Mouse (Mus musculus) right cerebral cortex, postnatal 4 days (tissue): Measurements from ENCODE around the gene Tmprss11e.
A peak's percentile ranks its signal among the peaks of the same experiment; 100 is the strongest.

ENCODE experiments used
- DNase-seq: peaks from one replicate; pipeline ENCODE4 v3.0.0-alpha.2; 2022

The Tmprss11e gene

GRCm38 (mm10) chr5:86745715-86746114, at the start of gene Tmprss11e:
Gene Tmprss11e (minus strand): TSS chr5:86745815.
- DNase-seq = no peak

GRCm38 (mm10) chr5:86792807-86793206, 47.2 kb upstream of the Tmprss11e start:
- DNase-seq = no peak

DNA sequence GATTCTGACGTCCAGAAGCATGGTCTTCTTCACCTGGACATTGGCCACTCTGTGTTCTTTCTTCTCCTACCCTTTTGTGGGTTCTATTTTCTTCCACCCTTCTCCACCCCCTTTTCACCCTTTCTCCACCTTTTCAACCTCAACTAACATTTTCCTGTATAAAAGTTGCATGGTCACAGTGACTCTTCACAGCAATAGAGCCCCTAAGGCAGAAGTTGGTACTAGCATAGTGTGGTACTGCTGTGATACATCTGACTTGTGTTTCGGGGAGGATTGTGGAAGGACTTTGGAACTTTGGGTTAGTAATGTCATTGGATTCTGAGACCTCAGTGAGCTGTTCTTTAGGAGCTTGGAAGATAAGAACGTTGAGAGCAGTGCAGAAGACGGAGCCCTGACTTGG, 46.6 kb upstream of the Tmprss11e start:
- DNase-seq = no peak

DNA sequence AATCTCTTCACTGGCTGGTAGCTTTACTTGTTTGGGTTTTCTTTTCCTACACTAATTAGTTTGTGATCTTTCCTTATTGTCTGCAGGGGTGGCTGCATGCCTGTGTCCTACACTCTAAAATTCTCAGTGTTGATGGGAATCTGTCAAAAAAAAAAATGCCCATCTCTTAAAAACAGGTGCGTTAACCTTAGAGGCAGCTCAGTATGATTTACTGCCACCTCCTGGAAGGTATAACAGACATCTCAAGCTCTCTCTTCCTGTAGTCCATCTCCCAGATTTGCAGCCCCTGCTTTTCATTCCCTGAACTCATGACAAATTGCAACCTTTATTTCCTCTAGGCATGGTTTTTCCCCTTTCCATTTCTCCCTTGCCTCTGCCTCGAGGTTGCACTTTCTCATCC, 44.3 kb upstream of the Tmprss11e start:
- DNase-seq = no peak

DNA sequence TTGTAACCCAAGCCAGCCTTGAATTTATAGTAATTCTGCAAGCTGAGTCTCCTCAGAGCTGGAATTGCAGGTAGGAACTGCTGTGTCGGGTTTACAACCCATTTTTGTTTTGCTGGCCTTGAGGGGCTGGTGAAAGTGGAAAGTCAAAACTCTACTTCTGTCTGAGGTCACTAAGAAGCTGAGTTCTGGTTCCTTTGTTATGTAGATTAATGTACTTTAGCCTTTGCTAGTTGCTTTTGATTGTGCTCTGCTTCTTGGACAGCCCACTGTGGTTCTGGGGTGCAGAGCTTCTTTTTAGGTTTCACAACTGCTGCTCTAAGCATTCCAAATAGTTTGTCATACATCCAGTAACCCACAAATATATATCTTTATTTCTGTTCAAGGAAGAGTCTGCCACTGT, 41.2 kb upstream of the Tmprss11e start:
- no peak for DNase-seq

DNA sequence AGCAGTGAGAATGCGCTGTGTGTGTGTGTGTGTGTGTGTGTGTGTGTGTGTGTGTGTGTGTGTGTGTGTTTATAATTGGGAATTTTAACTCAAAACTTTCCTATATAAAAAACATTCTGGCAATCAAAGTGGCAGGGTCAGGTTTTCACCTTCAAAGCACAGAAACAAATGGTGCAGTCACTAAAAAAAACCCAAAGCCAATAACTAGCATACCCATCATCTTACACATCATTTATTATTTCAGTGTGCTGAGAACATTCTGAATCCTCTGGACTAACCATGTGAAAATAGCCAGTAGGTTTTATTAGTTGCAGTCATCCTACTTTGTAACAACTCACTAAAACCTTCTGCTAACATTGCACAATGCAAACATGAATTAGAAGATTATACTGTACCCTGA, 38.6 kb upstream of the Tmprss11e start:
- no peak for DNase-seq

GRCm38 (mm10) chr5:86783059-86783458, 37.4 kb upstream of the Tmprss11e start:
- DNase-seq = no peak

DNA sequence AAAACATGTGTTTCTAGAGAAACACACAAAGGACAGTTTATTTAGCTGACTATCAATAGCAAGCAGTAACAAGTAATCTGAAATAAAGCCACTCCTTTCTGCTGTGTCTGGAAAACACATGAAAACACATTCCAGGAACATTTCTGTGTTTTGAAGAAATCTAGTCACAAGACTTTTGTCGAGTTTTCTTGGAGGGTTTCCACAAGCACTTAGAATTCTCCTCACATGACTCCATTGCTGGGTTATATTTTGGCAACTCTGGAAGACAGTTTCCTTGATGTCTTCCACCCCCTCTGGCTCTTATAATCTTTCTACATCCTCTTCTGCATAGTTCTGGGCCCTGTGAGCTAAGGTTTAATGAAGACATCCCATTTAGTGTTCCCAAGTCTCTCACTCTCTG, 32.9 kb upstream of the Tmprss11e start:
- no peak for DNase-seq

DNA sequence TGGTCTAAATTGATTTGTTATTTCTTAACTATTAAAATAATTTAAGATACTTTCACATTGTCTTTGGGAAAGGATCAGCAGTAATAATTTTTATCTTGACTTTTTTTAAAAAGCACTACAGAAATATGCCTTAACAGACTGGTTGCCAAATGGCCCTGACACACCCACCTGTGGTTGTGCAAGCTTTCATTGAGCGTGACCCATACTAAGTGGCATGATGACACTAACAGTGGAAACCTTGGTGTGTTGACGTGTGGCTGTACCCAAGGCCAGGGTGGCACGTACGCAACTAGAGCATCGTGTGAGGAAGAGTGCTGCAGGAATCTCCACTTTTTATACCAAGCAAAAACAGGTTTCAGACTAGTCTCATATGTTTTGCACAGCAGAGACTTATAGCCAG, 31.3 kb upstream of the Tmprss11e start:
- DNase-seq = no peak

GRCm38 (mm10) chr5:86771010-86771409, 25.4 kb upstream of the Tmprss11e start:
- no peak for DNase-seq

DNA sequence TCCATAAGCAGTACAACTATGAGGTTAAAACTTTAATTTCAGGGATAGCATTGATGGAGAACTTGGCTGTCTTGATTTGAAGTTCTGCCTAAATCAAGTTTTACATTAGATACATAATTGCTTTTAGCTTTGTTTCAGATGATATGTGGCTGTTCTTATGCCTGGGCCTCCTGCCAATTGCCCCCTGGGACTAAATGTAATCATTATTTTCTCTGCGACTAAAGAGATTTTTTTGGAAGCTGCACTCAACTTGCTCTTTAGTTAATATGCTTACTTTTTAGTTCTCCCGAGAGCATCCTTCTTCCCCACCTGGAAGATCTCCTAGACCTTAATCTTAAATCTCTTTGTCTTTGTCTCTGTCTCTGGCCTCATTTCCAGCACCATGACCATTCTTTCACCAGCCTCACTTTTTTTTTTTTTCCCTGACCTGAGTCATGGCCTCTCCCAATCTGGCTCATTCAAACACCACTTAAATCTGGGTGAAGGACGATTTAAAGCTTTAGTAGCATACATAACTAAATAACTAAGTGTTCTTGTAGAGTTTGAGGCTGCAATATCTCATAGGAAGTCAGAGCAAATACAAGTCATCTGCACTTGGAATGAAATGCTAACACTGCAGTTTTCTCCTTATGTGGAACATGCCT, 23.5 kb upstream of the Tmprss11e start:
- no peak for DNase-seq

DNA sequence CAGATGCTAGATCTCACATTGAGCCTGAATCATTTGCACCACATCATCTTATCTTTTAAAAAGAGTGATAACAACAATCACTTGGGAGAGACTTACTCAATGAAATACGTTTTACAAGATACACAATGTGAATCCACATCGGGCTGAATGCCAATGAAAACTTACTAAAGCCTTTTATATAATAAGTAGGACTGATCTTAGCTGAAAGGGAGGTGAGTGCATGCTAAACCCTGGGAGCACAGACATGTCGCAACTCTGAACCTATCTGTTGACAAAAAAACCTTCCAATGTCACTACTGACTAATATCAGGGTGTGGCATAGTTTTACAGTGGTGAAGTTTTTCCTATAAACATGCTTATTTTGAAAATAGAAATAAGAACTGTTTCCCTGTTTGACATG, 2.8 kb downstream of the Tmprss11e start:
- no peak for DNase-seq

GRCm38 (mm10) chr5:86741146-86741545, 4.5 kb downstream of the Tmprss11e start:
- no peak for DNase-seq

DNA sequence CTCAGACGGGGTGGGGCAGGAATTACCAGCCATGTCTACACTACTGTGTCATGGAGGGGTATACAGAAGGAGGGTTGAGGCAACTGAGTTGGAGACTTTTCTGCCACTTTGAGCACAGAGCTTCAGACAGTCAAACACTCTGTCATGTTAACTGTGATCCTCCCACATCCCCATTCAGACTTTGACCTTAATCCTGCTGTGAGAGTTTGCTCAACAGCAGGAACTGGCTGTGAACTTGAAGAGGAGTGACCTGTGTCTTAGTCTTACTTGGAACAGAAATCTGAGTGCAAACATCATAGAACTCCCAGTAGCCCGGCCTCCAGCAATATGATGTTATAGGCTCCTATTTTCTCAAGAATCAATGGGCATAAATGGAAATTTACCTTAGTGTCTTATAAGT, 9.8 kb downstream of the Tmprss11e start:
- no peak for DNase-seq

GRCm38 (mm10) chr5:86730587-86730986, 15.0 kb downstream of the Tmprss11e start:
- no peak for DNase-seq

GRCm38 (mm10) chr5:86728574-86728973, 17.0 kb downstream of the Tmprss11e start:
- no peak for DNase-seq

DNA sequence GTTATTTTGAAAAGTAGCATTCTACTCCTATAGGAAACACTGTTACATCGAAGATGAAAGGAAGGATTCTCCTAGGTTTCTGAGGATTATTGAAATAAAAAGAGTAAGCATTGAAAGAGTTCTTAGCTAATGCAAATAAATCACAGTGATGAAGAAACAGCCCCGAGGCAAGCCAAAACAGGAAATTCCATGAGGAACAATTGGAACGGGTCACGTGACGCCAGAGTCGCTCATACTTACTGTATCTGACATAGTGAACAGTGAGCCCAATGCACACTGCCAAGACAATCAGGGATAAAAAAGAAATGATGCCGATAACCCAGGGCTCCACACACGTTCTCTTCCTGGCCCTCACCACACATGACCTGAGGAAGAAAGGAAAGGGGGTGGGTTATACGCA, 18.6 kb downstream of the Tmprss11e start:
- DNase-seq = no peak

DNA sequence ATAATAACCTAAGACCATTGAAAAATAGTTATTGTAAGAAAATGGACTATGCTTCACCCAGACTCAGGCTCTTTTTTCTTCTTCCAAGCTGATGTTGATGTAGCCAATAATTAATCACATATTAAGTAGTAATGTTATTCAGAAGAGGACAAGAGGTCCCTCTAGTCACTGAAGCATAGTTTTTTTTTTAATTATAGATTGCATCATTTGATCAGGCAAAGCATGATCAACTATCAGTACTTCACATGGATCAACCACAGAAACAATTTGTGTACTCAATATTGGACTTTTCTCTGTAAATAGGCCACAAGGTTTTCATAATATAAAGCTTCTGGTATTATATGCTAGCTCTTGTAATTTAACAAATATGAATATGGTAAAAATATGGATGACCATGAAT, 20.6 kb downstream of the Tmprss11e start:
- no peak for DNase-seq

GRCm38 (mm10) chr5:86722820-86723460, 22.7 kb downstream of the Tmprss11e start:
- no peak for DNase-seq

- DNase-seq = no peak
Measured at GRCm38 (mm10) chr5:86714967-86715366, 30.6 kb downstream of the Tmprss11e start.

DNA sequence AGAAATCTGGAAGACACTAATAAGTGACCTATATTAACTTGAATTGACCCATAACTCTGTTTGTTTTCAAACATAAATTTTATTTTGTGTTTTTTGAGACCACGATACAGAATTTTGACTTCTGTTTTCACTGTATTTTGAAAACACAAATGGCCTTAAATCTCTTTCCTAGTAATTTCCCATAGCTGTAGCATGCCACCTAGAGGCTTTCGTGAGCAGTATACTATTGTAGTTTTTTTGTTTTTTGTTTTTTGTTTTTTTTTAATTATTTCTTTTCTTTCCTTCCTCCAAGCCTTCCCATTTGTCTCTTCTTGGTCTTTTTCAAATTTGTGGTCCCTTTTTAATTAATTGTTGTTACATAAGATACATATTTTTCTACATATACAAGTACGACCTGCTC, 40.7 kb downstream of the Tmprss11e start:
- DNase-seq = no peak

DNA sequence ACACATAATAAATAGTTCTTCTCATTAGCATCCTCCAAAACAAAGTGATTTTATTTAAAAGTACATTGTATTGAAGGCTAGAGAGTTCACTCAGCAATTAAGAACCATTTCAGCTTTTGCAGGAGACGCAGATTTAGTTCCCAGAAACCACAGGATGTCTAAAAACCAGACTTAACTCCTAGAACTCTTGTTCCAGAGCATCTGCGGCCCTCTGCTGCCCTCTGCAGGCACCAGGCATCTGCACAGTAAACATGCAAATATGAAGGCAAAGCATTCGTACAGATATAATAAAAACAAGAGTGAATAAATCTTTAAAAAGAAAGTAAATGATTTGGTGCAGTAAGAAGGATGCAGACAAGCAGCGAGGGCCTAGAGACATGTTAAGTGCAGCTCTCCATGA, 60.9 kb downstream of the Tmprss11e start:
- DNase-seq = peak; percentile 90

GRCm38 (mm10) chr5:86676262-86676661, 69.4 kb downstream of the Tmprss11e start, which contains the start of gene Tmprss11b:
Gene Tmprss11b (minus strand): TSS chr5:86676362.
- no peak for DNase-seq
